Mouse (Mus musculus): ENCODE data around the gene Tmtc2.

- TF ChIP-seq POLR2A (IDR thresholded peaks at IDR 0.05; ENCODE audit: insufficient read length, low read depth) (no peak), USF1 (IDR thresholded peaks at IDR 0.05; ENCODE audit: low read depth) (no peak), CEBPB (IDR thresholded peaks at IDR 0.05; ENCODE audit: insufficient read depth, poor library complexity, severe bottlenecking) (no peak), MAX (IDR thresholded peaks at IDR 0.05; ENCODE audit: low read depth) (no peak), MYOD1 (IDR thresholded peaks at IDR 0.05; ENCODE audit: control insufficient read depth in 1 of 3, insufficient read length in 2 of 3, low read depth in 2 of 3) (no peak), TCF12 (IDR thresholded peaks at IDR 0.05; ENCODE audit: insufficient read depth, poor library complexity, severe bottlenecking) (no peak), SRF (IDR thresholded peaks at IDR 0.05; ENCODE audit: control insufficient read depth, insufficient read length, low read depth) (no peak)
Measured at GRCm38 (mm10) chr10:105144382-105144781, 429.9 kb downstream of the Tmtc2 start.
